Mouse (Mus musculus) liver, embryonic 11.5 days (tissue): Measurements from ENCODE around the gene Gm42688. TPM values are rescaled to one million over a fixed set of nuclear protein-coding genes. Genes with fewer than 3 reads are reported as not detected.

Source experiments
- ATAC-seq: fragments of 200-750 bp; cut with Nextera tagmentation; replicated peaks from 2 replicates; pipeline ENCODE4 v1.8.0; 2017; ENCODE audit warnings: moderate number of reproducible peaks, mild to moderate bottlenecking, moderate TSS enrichment, moderate library complexity; ENCODE audit not compliant: low FRiP score
- DNase-seq: peaks from one replicate; pipeline ENCODE4 v3.0.0-alpha.2; 2017; ENCODE audit warnings: low spot score
- H3K27ac ChIP-seq: fragments of 300-500 bp; sonication (generic); 2 replicates; pipeline ENCODE4 v1.5.1; 2014; ENCODE audit warnings: mild to moderate bottlenecking, low read depth, low read length, control low read depth
- H3K27me3 ChIP-seq: fragments of 300-500 bp; sonication (generic); replicated peaks from 2 replicates; pipeline ENCODE4 v1.6.1; 2014; ENCODE audit warnings: low read length, mixed read lengths; ENCODE audit not compliant: control insufficient read depth, insufficient read depth
- H3K36me3 ChIP-seq: fragments of 300-500 bp; sonication (generic); 2 replicates; pipeline ENCODE4 v1.6.1; 2014; ENCODE audit warnings: mild to moderate bottlenecking, low read length, moderate library complexity, mixed read lengths; ENCODE audit not compliant: control insufficient read depth, insufficient read depth
- H3K4me1 ChIP-seq: fragments of 300-500 bp; sonication (generic); replicated peaks from 2 replicates; pipeline ENCODE4 v1.6.1; 2014; ENCODE audit warnings: low read length, mixed read lengths; ENCODE audit not compliant: control insufficient read depth, insufficient read depth
- H3K4me2 ChIP-seq: fragments of 300-500 bp; sonication (generic); 2 replicates; pipeline ENCODE4 v1.6.1; 2014; ENCODE audit warnings: mild to moderate bottlenecking, control low read depth, moderate library complexity
- H3K4me3 ChIP-seq: fragments of 300-500 bp; sonication (generic); 2 replicates; pipeline ENCODE4 v1.5.1; 2014; ENCODE audit warnings: low read depth, low read length, control low read depth
- H3K9ac ChIP-seq: fragments of 300-500 bp; sonication (generic); 2 replicates; pipeline ENCODE4 v1.6.1; 2014; ENCODE audit warnings: low read depth, low read length, control low read depth
- H3K9me3 ChIP-seq: fragments of 300-500 bp; sonication (generic); 2 replicates; pipeline ENCODE4 v1.6.1; 2016; ENCODE audit warnings: low read length, inconsistent platforms, mixed read lengths; ENCODE audit not compliant: control insufficient read depth
- WGBS: fragments of 180-500 bp; shearing (Covaris S2); extraction: QIAGEN DNeasy Blood & Tissue Kit; methylation state at CpG from one replicate; pipeline ENCODE4 v1.1.7; 2014; 5-methylcytosine and 5-hydroxymethylcytosine counted together
- polyA plus RNA-seq: library from polyadenylated mRNA; unstranded; fragments of >200 nt; fragmentation: Nextera tagmentation; extraction: Ambion mirVana; gene quantifications from 2 replicates; pipeline ENCODE4 v1.2.1, GENCODE M21; 2014

Gene Gm42688
- polyA plus RNA-seq, 1 experiment from 2014 or later = 2.9 TPM

GRCm38 (mm10) chr6:83078324-83078858, 23.0 kb upstream of the Gm42688 start:
- peak overlapping the region; percentile 76 for H3K4me3 ChIP-seq
- ATAC-seq = peak; percentile 91
- H3K4me2 ChIP-seq = peak overlapping the region; percentile 96
- H3K9me3 ChIP-seq = no peaks in the 10 kb centered on the region
- peaks cover 5% of the 10 kb centered on the region for H3K4me1 ChIP-seq
- H3K27ac ChIP-seq = peak overlapping the region; percentile 81
- peak; percentile 100 for DNase-seq
- under 1% methylated on average over 46 of the region's 46 CpGs for WGBS
- peaks cover 12% of the 10 kb centered on the region; the same call in 1 of the 2 replicates for H3K36me3 ChIP-seq
- peak overlapping the region; percentile 79 for H3K9ac ChIP-seq
- peaks cover 38% of the 10 kb centered on the region for H3K27me3 ChIP-seq

GRCm38 (mm10) chr6:83080210-83080609, 21.2 kb upstream of the Gm42688 start:
- Histone ChIP-seq H3K4me2 (no peak overlapping the region), H3K27me3 (peaks cover 42% of the 10 kb centered on the region), H3K27ac (no peak overlapping the region), H3K9ac (no peak overlapping the region), H3K36me3 (peaks cover 12% of the 10 kb centered on the region; the same call in 1 of the 2 replicates), H3K9me3 (no peaks in the 10 kb centered on the region), H3K4me1 (peaks cover 5% of the 10 kb centered on the region), H3K4me3 (no peak overlapping the region)
- 88% methylated on average over 5 of the region's 5 CpGs for WGBS
- ATAC-seq = no peak
- no peak for DNase-seq

GRCm38 (mm10) chr6:83083497-83083896, 17.9 kb upstream of the Gm42688 start:
- WGBS = 19% methylated on average over 5 of the region's 5 CpGs
- H3K4me2 ChIP-seq = no peak overlapping the region
- peaks cover 11% of the 10 kb centered on the region for H3K4me1 ChIP-seq
- H3K36me3 ChIP-seq = peaks cover 12% of the 10 kb centered on the region; the same call in 1 of the 2 replicates
- no peaks in the 10 kb centered on the region for H3K9me3 ChIP-seq
- no peak overlapping the region for H3K9ac ChIP-seq
- no peak overlapping the region for H3K4me3 ChIP-seq
- H3K27ac ChIP-seq = no peak overlapping the region
- H3K27me3 ChIP-seq = peaks cover 64% of the 10 kb centered on the region
- no peak for ATAC-seq
- no peak for DNase-seq

GRCm38 (mm10) chr6:83084477-83084876, 16.9 kb upstream of the Gm42688 start:
- Histone ChIP-seq H3K9me3 (no peaks in the 10 kb centered on the region), H3K4me3 (no peak overlapping the region), H3K27me3 (peaks cover 72% of the 10 kb centered on the region), H3K4me2 (no peak overlapping the region), H3K36me3 (peaks cover 12% of the 10 kb centered on the region; the same call in 1 of the 2 replicates), H3K9ac (no peak overlapping the region), H3K4me1 (peaks cover 6% of the 10 kb centered on the region; the same call in 1 of the 2 replicates), H3K27ac (no peak overlapping the region)
- 20% methylated on average over 6 of the region's 6 CpGs for WGBS
- ATAC-seq = no peak
- DNase-seq = no peak

- no peak for DNase-seq
- no peak within 1 kb of the TSS for H3K27ac ChIP-seq
- 4% methylated on average over 41 of the region's 42 CpGs for WGBS
- peaks cover 85% of the 10 kb centered on the region for H3K27me3 ChIP-seq
- no peak for ATAC-seq
- peaks cover 7% of the 10 kb centered on the region; the same call in 1 of the 2 replicates for H3K36me3 ChIP-seq
- H3K9ac ChIP-seq = no peak within 1 kb of the TSS
- peak within 1 kb of the TSS; percentile 30 for H3K4me3 ChIP-seq
- peaks cover 6% of the 10 kb centered on the region; the same call in 1 of the 2 replicates for H3K4me1 ChIP-seq
- peak within 1 kb of the TSS; percentile 55 for H3K4me2 ChIP-seq
- H3K9me3 ChIP-seq = no peaks in the 10 kb centered on the region
Observed at GRCm38 (mm10) chr6:83086121-83087035, 15.0 kb upstream of the Gm42688 start, which contains the start of gene Lbx2. Gene Lbx2 (plus strand): TSS chr6:83086367.

- peaks cover 6% of the 10 kb centered on the region; the same call in 1 of the 2 replicates for H3K4me1 ChIP-seq
- H3K4me3 ChIP-seq = peak overlapping the region; percentile 30
- no peak for DNase-seq
- ATAC-seq = no peak
- peaks cover 2% of the 10 kb centered on the region; the same call in 1 of the 2 replicates for H3K36me3 ChIP-seq
- no peak overlapping the region for H3K9ac ChIP-seq
- H3K27me3 ChIP-seq = peaks cover 83% of the 10 kb centered on the region
- WGBS = 3% methylated on average over 47 of the region's 47 CpGs
- H3K9me3 ChIP-seq = no peaks in the 10 kb centered on the region
- H3K4me2 ChIP-seq = peak overlapping the region; percentile 54
- no peak overlapping the region for H3K27ac ChIP-seq
Observed at GRCm38 (mm10) chr6:83087205-83087925, 14.1 kb upstream of the Gm42688 start.

GRCm38 (mm10) chr6:83087926-83088260, 13.5 kb upstream of the Gm42688 start:
- Histone ChIP-seq H3K27ac (no peak overlapping the region), H3K4me2 (peak overlapping the region; percentile 54), H3K27me3 (peaks cover 77% of the 10 kb centered on the region), H3K9me3 (no peaks in the 10 kb centered on the region), H3K9ac (no peak overlapping the region), H3K36me3 (no peaks in the 10 kb centered on the region), H3K4me3 (peak overlapping the region; percentile 30), H3K4me1 (peaks cover 6% of the 10 kb centered on the region; the same call in 1 of the 2 replicates)
- DNase-seq = no peak
- no peak for ATAC-seq
- WGBS = 13% methylated on average over 9 of the region's 9 CpGs

- Histone ChIP-seq H3K4me3 (no peak overlapping the region), H3K27ac (no peak overlapping the region), H3K36me3 (no peaks in the 10 kb centered on the region), H3K4me1 (no peaks in the 10 kb centered on the region), H3K4me2 (no peak overlapping the region), H3K9me3 (no peaks in the 10 kb centered on the region), H3K27me3 (peaks cover 31% of the 10 kb centered on the region), H3K9ac (no peak overlapping the region)
- ATAC-seq = no peak
- 37% methylated on average over 6 of the region's 6 CpGs for WGBS
- DNase-seq = no peak
Observed at GRCm38 (mm10) chr6:83092416-83093127, 8.8 kb upstream of the Gm42688 start.
